Mouse (Mus musculus) heart, embryonic 16.5 days (tissue): ENCODE results near the gene Mrpl3. TPM values are rescaled to one million over a fixed set of nuclear protein-coding genes. Genes with fewer than 3 reads are reported as not detected.
"Not testable (repeated sequence)": the region's sequence is repeated elsewhere in the genome, so short reads cannot be mapped to it uniquely, and the experiment has no call there.

ENCODE experiments used
- ATAC-seq: fragments of 200-750 bp; cut with Nextera tagmentation; replicated peaks from 2 replicates; pipeline ENCODE4 v1.8.0; 2017; ENCODE audit warnings: moderate number of reproducible peaks; ENCODE audit not compliant: insufficient read depth, low FRiP score; ENCODE audit errors: extremely low read depth
- H3K27ac ChIP-seq: fragments of 300-500 bp; sonication (generic); 2 replicates; pipeline ENCODE4 v1.5.1; 2014; ENCODE audit warnings: mild to moderate bottlenecking, low read length, control low read depth, moderate library complexity
- H3K27me3 ChIP-seq: fragments of 300-500 bp; sonication (generic); 2 replicates; pipeline ENCODE4 v1.6.1; 2014; ENCODE audit warnings: low read length, mixed read lengths; ENCODE audit not compliant: control insufficient read depth, insufficient read depth
- H3K36me3 ChIP-seq: fragments of 300-500 bp; sonication (generic); 2 replicates; pipeline ENCODE4 v1.6.1; 2014; ENCODE audit not compliant: control insufficient read depth, insufficient read depth
- H3K4me1 ChIP-seq: fragments of 300-500 bp; sonication (generic); 2 replicates; pipeline ENCODE4 v1.6.1; 2014; ENCODE audit warnings: low read length, mixed read lengths; ENCODE audit not compliant: control insufficient read depth, insufficient read depth
- H3K4me2 ChIP-seq: fragments of 300-500 bp; sonication (generic); 2 replicates; pipeline ENCODE4 v1.6.1; 2014; ENCODE audit warnings: low read depth, mild to moderate bottlenecking, control low read depth, low read length
- H3K4me3 ChIP-seq: fragments of 300-500 bp; sonication (generic); 2 replicates; pipeline ENCODE4 v1.5.1; 2014; ENCODE audit warnings: mild to moderate bottlenecking, control low read depth, low read length
- H3K9ac ChIP-seq: fragments of 300-500 bp; sonication (generic); 2 replicates; pipeline ENCODE4 v1.6.1; 2014; ENCODE audit warnings: low read length, control low read depth
- H3K9me3 ChIP-seq: fragments of 300-500 bp; sonication (generic); replicated peaks from 2 replicates; pipeline ENCODE4 v1.6.1; 2016; ENCODE audit warnings: low read length; ENCODE audit not compliant: control insufficient read depth
- whole genome bisulfite sequencing: fragments of 180-500 bp; shearing (Covaris S2); extraction: QIAGEN DNeasy Blood & Tissue Kit; methylation state at CpG from one replicate; pipeline ENCODE4 v1.1.7; 2014; 5-methylcytosine and 5-hydroxymethylcytosine counted together
- polyA plus RNA-seq: library from polyadenylated mRNA; unstranded; fragments of >200 nt; fragmentation: Nextera tagmentation; extraction: Ambion mirVana; gene quantifications from 2 replicates; pipeline ENCODE4 v1.2.1, GENCODE M21; 2015

Mrpl3 gene
- polyA plus RNA-seq, 1 experiment from 2014 or later = 119 TPM

DNA sequence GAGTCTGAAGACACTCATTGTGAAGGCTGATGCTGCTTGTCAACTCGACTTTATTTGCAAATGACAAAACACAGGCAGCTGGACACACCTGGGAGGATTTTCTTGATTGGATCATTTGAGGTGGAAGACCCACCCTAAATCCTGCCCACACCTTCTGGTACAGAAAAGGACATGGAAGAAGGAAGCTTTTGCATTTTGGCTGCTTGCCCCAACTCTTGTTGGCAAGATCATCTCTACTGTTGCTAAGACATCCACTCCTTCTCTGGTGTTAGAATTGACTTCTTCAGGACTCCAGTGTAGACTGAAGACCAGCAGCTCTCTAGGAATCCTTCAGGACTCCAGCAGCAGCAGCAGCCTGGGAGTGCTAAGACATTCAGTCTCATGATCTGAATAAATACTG is 48.9 kb downstream of the Mrpl3 start:
- Histone ChIP-seq H3K4me2 (no peak overlapping the region), H3K36me3 (no peaks in the 10 kb centered on the region), H3K9ac (no peak overlapping the region), H3K27ac (no peak overlapping the region), H3K9me3 (no peaks in the 10 kb centered on the region), H3K4me1 (no peaks in the 10 kb centered on the region), H3K27me3 (no peaks in the 10 kb centered on the region), H3K4me3 (no peak overlapping the region)
- no peak for ATAC-seq
- 53% methylated on average over 1 of the region's 1 CpGs for WGBS

GRCm38 (mm10) chr9:105103893-105104292 is 50.9 kb downstream of the Mrpl3 start:
- no peaks in the 10 kb centered on the region for H3K27me3 ChIP-seq
- H3K9me3 ChIP-seq = no peaks in the 10 kb centered on the region
- no peak overlapping the region for H3K4me3 ChIP-seq
- WGBS = 91% methylated on average over 5 of the region's 5 CpGs
- H3K4me1 ChIP-seq = no peaks in the 10 kb centered on the region
- no peak overlapping the region for H3K9ac ChIP-seq
- no peaks in the 10 kb centered on the region for H3K36me3 ChIP-seq
- H3K4me2 ChIP-seq = no peak overlapping the region
- H3K27ac ChIP-seq = no peak overlapping the region
- no peak for ATAC-seq

DNA sequence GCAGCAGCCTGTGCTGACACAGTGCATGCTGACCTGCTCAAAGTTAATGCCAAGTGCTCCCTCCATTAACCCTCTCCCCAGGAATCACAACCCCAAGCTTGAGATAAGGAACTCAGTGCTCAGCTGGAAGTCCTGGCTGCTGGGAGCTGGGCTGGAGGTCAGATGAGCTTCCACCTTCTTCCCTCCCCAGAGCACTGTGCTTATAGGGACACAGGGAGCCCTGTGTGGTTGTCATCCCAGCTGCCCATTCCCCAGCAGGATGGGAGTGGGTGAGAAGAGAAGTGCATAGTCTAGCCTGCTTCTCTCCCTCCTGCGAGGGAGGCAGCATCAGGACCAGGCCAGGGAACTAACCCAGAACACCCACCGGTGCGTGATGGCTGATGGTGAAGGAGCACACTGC is 72.2 kb downstream of the Mrpl3 start:
- not testable (repeated sequence) for H3K4me2 ChIP-seq, ATAC-seq, H3K27me3 ChIP-seq, H3K4me3 ChIP-seq, H3K4me1 ChIP-seq, H3K9ac ChIP-seq, H3K27ac ChIP-seq, H3K36me3 ChIP-seq, H3K9me3 ChIP-seq
- WGBS = 62% methylated on average over 3 of the region's 3 CpGs

Other genes starting within 250 kb of the Mrpl3 start
- gene Nudt16, start 78.6 kb downstream of the Mrpl3 start, polyA plus RNA-seq = 10.8 and 12.5 TPM in 2 replicates
- not detected in 2 replicates for gene 1700080E11Rik, start 91.9 kb downstream of the Mrpl3 start, polyA plus RNA-seq